Comparison of ENCODE assay signal across 7 mouse cellular contexts in the genomic region with DNA sequence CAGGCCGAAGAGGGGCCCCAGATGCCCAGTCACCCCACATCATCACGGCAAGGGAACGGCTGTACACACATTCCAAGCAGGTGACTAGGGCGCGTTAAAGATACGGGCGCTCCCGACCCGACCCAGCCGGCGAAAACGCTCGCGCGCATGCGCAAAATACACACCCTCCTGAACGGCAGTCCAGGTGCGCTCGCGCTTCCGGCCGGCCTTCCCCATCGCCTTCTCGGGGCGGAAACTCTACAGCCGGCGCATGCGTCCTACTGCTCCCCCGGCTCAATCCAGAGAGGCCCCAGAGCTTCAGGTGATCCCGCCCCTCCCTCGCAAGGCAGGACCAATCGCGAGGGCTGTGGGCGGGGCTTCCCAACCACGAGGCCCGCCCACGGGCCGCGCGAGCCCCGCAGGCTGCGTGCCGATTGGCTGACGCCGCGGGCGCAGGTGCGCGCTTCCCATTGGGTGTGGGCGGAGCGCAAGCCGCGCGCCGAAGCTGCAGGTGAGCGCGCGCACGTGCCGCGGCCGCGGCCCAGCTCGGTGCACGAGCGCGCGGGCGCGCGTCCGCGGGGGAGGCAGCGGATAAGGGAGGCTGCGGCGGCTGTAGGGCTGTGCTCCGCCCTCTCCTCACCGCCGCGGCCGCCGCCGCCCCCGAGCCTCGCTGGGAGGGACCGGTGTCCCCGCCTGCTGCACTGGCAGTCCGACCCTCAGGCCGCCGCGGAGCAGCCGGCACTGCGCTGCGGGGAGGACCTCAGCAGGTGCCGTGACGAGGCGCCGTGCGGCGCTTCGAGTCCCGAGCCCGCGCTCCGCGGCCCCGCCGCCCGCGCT. TPM values are rescaled to one million over a fixed set of nuclear protein-coding genes. Genes with fewer than 3 reads are reported as not detected.
DNase-seq lines count a peak whose midpoint lies in the region; ATAC-seq lines count a peak whose summit lies in the region.

A gene (plus strand): TSS at position 574 of the 816 bp plus-strand sequence.

- peak within 1 kb of the TSS; percentile 92 for H3K27ac ChIP-seq in intestine, embryonic 16.5 days (ENCODE audit: low read length)
- H3K27ac ChIP-seq in midbrain, embryonic 11.5 days (ENCODE audit: low read depth, low read length): peak within 1 kb of the TSS; percentile 51; the same call in 1 of the 2 replicates

- H3K9me3 ChIP-seq in intestine, embryonic 16.5 days (ENCODE audit: control insufficient read depth, low read length): no peaks in the 10 kb centered on the region
- H3K9me3 ChIP-seq in midbrain, embryonic 11.5 days (ENCODE audit: control insufficient read depth, low read length): no peaks in the 10 kb centered on the region

- under 1% methylated on average over 102 of the region's 110 CpGs for WGBS in intestine, embryonic 16.5 days
- WGBS in midbrain, embryonic 11.5 days: under 1% methylated on average over 95 of the region's 110 CpGs

- peak; percentile 87 for ATAC-seq in intestine, embryonic 16.5 days
- peak; percentile 96 for ATAC-seq in midbrain, embryonic 11.5 days (ENCODE audit: low FRiP score)

- H3K4me2 ChIP-seq in intestine, embryonic 16.5 days (ENCODE audit: low read depth, low read length): peak within 1 kb of the TSS; percentile 98
- peak within 1 kb of the TSS; percentile 98 for H3K4me2 ChIP-seq in midbrain, embryonic 11.5 days

- H3K9ac ChIP-seq in intestine, embryonic 16.5 days (ENCODE audit: low read depth, low read length): peak within 1 kb of the TSS; percentile 82
- peak within 1 kb of the TSS; percentile 76 for H3K9ac ChIP-seq in midbrain, embryonic 11.5 days (ENCODE audit: low read length)

- peaks cover 8% of the 10 kb centered on the region; the same call in 1 of the 2 replicates for H3K27me3 ChIP-seq in intestine, embryonic 16.5 days (replicated peaks; ENCODE audit: control insufficient read depth, insufficient read depth, low read length)
- no peaks in the 10 kb centered on the region; the same call in 1 of the 2 replicates for H3K27me3 ChIP-seq in midbrain, embryonic 11.5 days (ENCODE audit: control insufficient read depth, insufficient read depth, low read length)

- H3K36me3 ChIP-seq in intestine, embryonic 16.5 days (ENCODE audit: control insufficient read depth, insufficient read depth, low read length): no peaks in the 10 kb centered on the region
- H3K36me3 ChIP-seq in midbrain, embryonic 11.5 days (ENCODE audit: control insufficient read depth, insufficient read depth, low read length): no peaks in the 10 kb centered on the region

- intact Hi-C loops in left cerebral cortex, postnatal 36 days (cut with DNase I): no loop called here

- peak; percentile 95 for DNase-seq in adrenal gland, adult 8-10 months
- peak; percentile 95 for DNase-seq in embryo, embryonic 9.5 days (ENCODE audit: extremely low spot score)
- DNase-seq in gastrocnemius, postnatal 4 days (ENCODE audit: low spot score in 2 of 2): peak; percentile 65 to 81
- DNase-seq in left cerebral cortex, postnatal 36 days (ENCODE audit: low spot score in 2 of 2): peak; percentile 93 to 98
- peak; percentile 99 for DNase-seq in midbrain, embryonic 11.5 days (ENCODE audit: low spot score, missing footprints)
- DNase-seq in skeletal muscle tissue, adult 2 months (ENCODE audit: low read depth, low spot score): peak; percentile 97

- peaks cover 33% of the 10 kb centered on the region for H3K4me1 ChIP-seq in intestine, embryonic 16.5 days (ENCODE audit: control insufficient read depth, insufficient read depth, low read length)
- peaks cover 11% of the 10 kb centered on the region for H3K4me1 ChIP-seq in midbrain, embryonic 11.5 days (ENCODE audit: control insufficient read depth, insufficient read depth, low read length)

- peak within 1 kb of the TSS; percentile 76 for H3K4me3 ChIP-seq in intestine, embryonic 16.5 days (ENCODE audit: low read length)
- peak within 1 kb of the TSS; percentile 83 for H3K4me3 ChIP-seq in midbrain, embryonic 11.5 days (ENCODE audit: low read depth, low read length)

RNA-seq across cellular contexts. Expression of the gene that starts here (rescaled TPM):
- 1 to 10 TPM; 1.9 to 2.8 (median 2.3) TPM for total RNA-seq in adrenal gland, adult 8-10 months (2022)
- 1 to 10 TPM; 1.7 TPM for total RNA-seq in gastrocnemius, postnatal 4 days (2021)
- polyA plus RNA-seq in intestine, embryonic 16.5 days (2015; fragmentation: Nextera tagmentation; extraction: Ambion mirVana): 7.8 and 13.9 TPM in 2 replicates
- 1 to 10 TPM; 4.4 to 5.8 TPM for total RNA-seq in left cerebral cortex, postnatal 36 days (2021)
- polyA plus RNA-seq in midbrain, embryonic 11.5 days (2014; fragmentation: Nextera tagmentation; extraction: Ambion mirVana): 6.5 and 8.0 TPM in 2 replicates

Comparison
In these comparisons a context has a peak if more than half of its experiments do, and no peak if none do; other contexts are left out.
1. Peak in every context shown above with its lines: DNase-seq, ATAC-seq, H3K4me3 ChIP-seq and H3K27ac ChIP-seq.